Mouse (Mus musculus): ENCODE results near the gene Htr1d. TPM values are rescaled to one million over a fixed set of nuclear protein-coding genes. Genes with fewer than 3 reads are reported as not detected.
A peak's percentile ranks its signal among the peaks of the same experiment; 100 is the strongest.

Gene Htr1d
- polyA plus RNA-seq, 1 experiment from 2014 or later: 0.16 TPM

- WGBS: 64% methylated on average over 11 of the region's 11 CpGs
- H3K4me3 ChIP-seq (ENCODE audit: low read depth, low read length): no peak overlapping the region
- H3K4me2 ChIP-seq (replicated peaks; ENCODE audit: low read depth): no peak overlapping the region
- H3K9ac ChIP-seq (ENCODE audit: low read depth, low read length): no peak overlapping the region
- no peaks in the 10 kb centered on the region for H3K4me1 ChIP-seq (replicated peaks; ENCODE audit: control insufficient read depth, insufficient read depth, low read length)
- no peaks in the 10 kb centered on the region for H3K27me3 ChIP-seq (replicated peaks; ENCODE audit: control insufficient read depth, insufficient read depth, low read length)
- no peak overlapping the region for H3K27ac ChIP-seq (ENCODE audit: low read depth, low read length)
- H3K36me3 ChIP-seq (ENCODE audit: control insufficient read depth, insufficient read depth): no peaks in the 10 kb centered on the region
- H3K9me3 ChIP-seq (ENCODE audit: control insufficient read depth): no peaks in the 10 kb centered on the region
- TF ChIP-seq CTCF (IDR thresholded peaks at IDR 0.05; ENCODE audit: low read depth): no peak
- ATAC-seq: no peak
Observed at GRCm38 (mm10) chr4:136430609-136431375, 7.5 kb downstream of the Htr1d start.

- H3K36me3 ChIP-seq (ENCODE audit: control insufficient read depth, insufficient read depth): no peaks in the 10 kb centered on the region
- H3K4me3 ChIP-seq (ENCODE audit: low read depth, low read length): no peak overlapping the region
- no peaks in the 10 kb centered on the region for H3K9me3 ChIP-seq (ENCODE audit: control insufficient read depth)
- no peak overlapping the region for H3K27ac ChIP-seq (ENCODE audit: low read depth, low read length)
- no peaks in the 10 kb centered on the region for H3K27me3 ChIP-seq (replicated peaks; ENCODE audit: control insufficient read depth, insufficient read depth, low read length)
- no peaks in the 10 kb centered on the region for H3K4me1 ChIP-seq (replicated peaks; ENCODE audit: control insufficient read depth, insufficient read depth, low read length)
- H3K4me2 ChIP-seq (replicated peaks; ENCODE audit: low read depth): no peak overlapping the region
- ATAC-seq: no peak
- H3K9ac ChIP-seq (ENCODE audit: low read depth, low read length): no peak overlapping the region
- TF ChIP-seq CTCF (IDR thresholded peaks at IDR 0.05; ENCODE audit: low read depth): peak; percentile 89
- 3% methylated on average over 3 of the region's 3 CpGs for WGBS
Observed at GRCm38 (mm10) chr4:136431376-136431693, 8.0 kb downstream of the Htr1d start.

GRCm38 (mm10) chr4:136434029-136434428 lies 10.7 kb downstream of the Htr1d start:
- no peak for TF ChIP-seq CTCF (IDR thresholded peaks at IDR 0.05; ENCODE audit: low read depth)
- no peaks in the 10 kb centered on the region for H3K4me1 ChIP-seq (replicated peaks; ENCODE audit: control insufficient read depth, insufficient read depth, low read length)
- peak; percentile 31; the same call in 1 of the 2 replicates for ATAC-seq
- no peaks in the 10 kb centered on the region for H3K27me3 ChIP-seq (replicated peaks; ENCODE audit: control insufficient read depth, insufficient read depth, low read length)
- H3K36me3 ChIP-seq (ENCODE audit: control insufficient read depth, insufficient read depth): no peaks in the 10 kb centered on the region
- WGBS: 80% methylated on average over 4 of the region's 4 CpGs
- H3K27ac ChIP-seq (ENCODE audit: low read depth, low read length): no peak overlapping the region
- H3K9me3 ChIP-seq (ENCODE audit: control insufficient read depth): no peaks in the 10 kb centered on the region
- H3K4me3 ChIP-seq (ENCODE audit: low read depth, low read length): no peak overlapping the region
- no peak overlapping the region for H3K9ac ChIP-seq (ENCODE audit: low read depth, low read length)
- H3K4me2 ChIP-seq (replicated peaks; ENCODE audit: low read depth): no peak overlapping the region

GRCm38 (mm10) chr4:136439106-136439505 lies 15.8 kb downstream of the Htr1d start:
- H3K9me3 ChIP-seq (ENCODE audit: control insufficient read depth): no peaks in the 10 kb centered on the region
- no peaks in the 10 kb centered on the region for H3K4me1 ChIP-seq (replicated peaks; ENCODE audit: control insufficient read depth, insufficient read depth, low read length)
- no peak overlapping the region for H3K4me2 ChIP-seq (replicated peaks; ENCODE audit: low read depth)
- no peak overlapping the region for H3K9ac ChIP-seq (ENCODE audit: low read depth, low read length)
- H3K4me3 ChIP-seq (ENCODE audit: low read depth, low read length): no peak overlapping the region
- WGBS: 35% methylated on average over 4 of the region's 4 CpGs
- H3K27me3 ChIP-seq (replicated peaks; ENCODE audit: control insufficient read depth, insufficient read depth, low read length): no peaks in the 10 kb centered on the region
- ATAC-seq: peak; percentile 87
- H3K27ac ChIP-seq (ENCODE audit: low read depth, low read length): no peak overlapping the region
- TF ChIP-seq CTCF (IDR thresholded peaks at IDR 0.05; ENCODE audit: low read depth): no peak
- H3K36me3 ChIP-seq (ENCODE audit: control insufficient read depth, insufficient read depth): no peaks in the 10 kb centered on the region

- 74% methylated on average over 15 of the region's 15 CpGs for WGBS
Observed at GRCm38 (mm10) chr4:136441354-136442043, 18.2 kb downstream of the Htr1d start.

GRCm38 (mm10) chr4:136444561-136444960 lies 21.2 kb downstream of the Htr1d start:
- Histone ChIP-seq H3K27ac (ENCODE audit: low read depth, low read length) (no peak overlapping the region), H3K9me3 (ENCODE audit: control insufficient read depth) (no peaks in the 10 kb centered on the region), H3K9ac (ENCODE audit: low read depth, low read length) (no peak overlapping the region), H3K4me3 (ENCODE audit: low read depth, low read length) (no peak overlapping the region), H3K4me2 (replicated peaks; ENCODE audit: low read depth) (no peak overlapping the region), H3K4me1 (replicated peaks; ENCODE audit: control insufficient read depth, insufficient read depth, low read length) (no peaks in the 10 kb centered on the region), H3K27me3 (replicated peaks; ENCODE audit: control insufficient read depth, insufficient read depth, low read length) (no peaks in the 10 kb centered on the region), H3K36me3 (ENCODE audit: control insufficient read depth, insufficient read depth) (no peaks in the 10 kb centered on the region)
- no peak for TF ChIP-seq CTCF (IDR thresholded peaks at IDR 0.05; ENCODE audit: low read depth)
- 55% methylated on average over 4 of the region's 4 CpGs for WGBS
- peak; percentile 49; the same call in 1 of the 2 replicates for ATAC-seq

More at GRCm38 (mm10) chr4:136441354-136442043, 18.2 kb downstream of the Htr1d start:
- Histone ChIP-seq H3K9ac (ENCODE audit: low read depth, low read length) (no peak overlapping the region), H3K4me3 (ENCODE audit: low read depth, low read length) (no peak overlapping the region), H3K36me3 (ENCODE audit: control insufficient read depth, insufficient read depth) (no peaks in the 10 kb centered on the region), H3K27me3 (replicated peaks; ENCODE audit: control insufficient read depth, insufficient read depth, low read length) (no peaks in the 10 kb centered on the region), H3K27ac (ENCODE audit: low read depth, low read length) (no peak overlapping the region), H3K9me3 (ENCODE audit: control insufficient read depth) (no peaks in the 10 kb centered on the region), H3K4me2 (replicated peaks; ENCODE audit: low read depth) (no peak overlapping the region), H3K4me1 (replicated peaks; ENCODE audit: control insufficient read depth, insufficient read depth, low read length) (no peaks in the 10 kb centered on the region)
- no peak for TF ChIP-seq CTCF (IDR thresholded peaks at IDR 0.05; ENCODE audit: low read depth)
- no peak for ATAC-seq

All from intestine, postnatal 0 days (tissue).